Mouse (Mus musculus) kidney, embryonic 16.5 days (tissue): ENCODE measurements around the gene Fam19a2. TPM values are rescaled to one million over a fixed set of nuclear protein-coding genes. Genes with fewer than 3 reads are reported as not detected.
A peak's percentile ranks its signal among the peaks of the same experiment; 100 is the strongest.

ENCODE experiments used
- ATAC-seq: fragments of 200-750 bp; cut with Nextera tagmentation; 2 replicates; pipeline ENCODE4 v1.8.0; 2017; ENCODE audit warnings: moderate TSS enrichment; ENCODE audit not compliant: low FRiP score, low TSS enrichment
- H3K27ac ChIP-seq: fragments of 300-500 bp; sonication (generic); 2 replicates; pipeline ENCODE4 v1.5.1; 2014; ENCODE audit warnings: low read length
- H3K27me3 ChIP-seq: fragments of 300-500 bp; sonication (generic); 2 replicates; pipeline ENCODE4 v1.6.1; 2014; ENCODE audit warnings: low read length, control low read depth, mixed read lengths; ENCODE audit not compliant: insufficient read depth
- H3K36me3 ChIP-seq: fragments of 300-500 bp; sonication (generic); 2 replicates; pipeline ENCODE4 v1.6.1; 2014; ENCODE audit warnings: low read length, control low read depth, mixed read lengths; ENCODE audit not compliant: insufficient read depth
- H3K4me1 ChIP-seq: fragments of 300-500 bp; sonication (generic); 2 replicates; pipeline ENCODE4 v1.6.1; 2014; ENCODE audit warnings: low read length, control low read depth, mixed read lengths; ENCODE audit not compliant: insufficient read depth
- H3K4me2 ChIP-seq: fragments of 300-500 bp; sonication (generic); replicated peaks from 2 replicates; pipeline ENCODE4 v1.6.1; 2014; ENCODE audit warnings: low read depth, low read length
- H3K4me3 ChIP-seq: fragments of 300-500 bp; sonication (generic); 2 replicates; pipeline ENCODE4 v1.5.1; 2014; ENCODE audit warnings: mild to moderate bottlenecking, low read length
- H3K9ac ChIP-seq: fragments of 300-500 bp; sonication (generic); replicated peaks from 2 replicates; pipeline ENCODE4 v1.6.1; 2014; ENCODE audit warnings: low read length
- H3K9me3 ChIP-seq: fragments of 300-500 bp; sonication (generic); 2 replicates; pipeline ENCODE4 v1.6.1; 2016; ENCODE audit warnings: low read length, control low read depth
- WGBS: fragments of 180-500 bp; shearing (Covaris S2); extraction: QIAGEN DNeasy Blood & Tissue Kit; methylation state at CpG from one replicate; pipeline ENCODE4 v1.1.7; 2014; 5-methylcytosine and 5-hydroxymethylcytosine counted together
- polyA plus RNA-seq: library from polyadenylated mRNA; unstranded; fragments of >200 nt; fragmentation: Nextera tagmentation; extraction: Ambion mirVana; gene quantifications from 2 replicates; pipeline ENCODE4 v1.2.1, GENCODE M21; 2015

The Fam19a2 gene
- polyA plus RNA-seq, 1 experiment from 2014 or later: 2.9 TPM

DNA sequence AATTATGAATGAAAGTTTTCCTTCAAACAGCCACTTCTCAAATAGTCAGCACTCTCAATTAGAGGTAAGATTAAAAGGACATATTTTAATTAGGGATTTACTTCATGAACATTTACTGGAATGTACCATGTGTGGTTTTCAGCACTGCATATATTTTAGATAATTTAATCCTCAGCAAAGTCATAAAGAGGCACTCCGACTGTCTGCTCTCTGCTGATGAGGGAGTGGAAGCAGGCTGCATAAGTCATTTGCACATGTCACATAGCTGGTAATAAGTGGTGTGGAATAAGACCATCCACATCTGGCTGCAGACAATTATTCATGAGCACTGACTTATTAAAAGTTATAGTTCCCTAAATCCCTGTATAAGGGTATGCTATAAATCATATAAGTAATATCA, 484.5 kb downstream of the Fam19a2 start:
- ATAC-seq: no peak
- Histone ChIP-seq H3K4me1 (0 out of 2 replicates have a peak, but pooled peaks cover 7% of the 10 kb centered on the region), H3K27me3 (no peaks in the 10 kb centered on the region), H3K9me3 (no peaks in the 10 kb centered on the region), H3K9ac (no peak overlapping the region), H3K36me3 (no peaks in the 10 kb centered on the region), H3K4me2 (no peak overlapping the region), H3K4me3 (no peak overlapping the region), H3K27ac (no peak overlapping the region)
- WGBS: 44% methylated on average over 1 of the region's 1 CpGs

DNA sequence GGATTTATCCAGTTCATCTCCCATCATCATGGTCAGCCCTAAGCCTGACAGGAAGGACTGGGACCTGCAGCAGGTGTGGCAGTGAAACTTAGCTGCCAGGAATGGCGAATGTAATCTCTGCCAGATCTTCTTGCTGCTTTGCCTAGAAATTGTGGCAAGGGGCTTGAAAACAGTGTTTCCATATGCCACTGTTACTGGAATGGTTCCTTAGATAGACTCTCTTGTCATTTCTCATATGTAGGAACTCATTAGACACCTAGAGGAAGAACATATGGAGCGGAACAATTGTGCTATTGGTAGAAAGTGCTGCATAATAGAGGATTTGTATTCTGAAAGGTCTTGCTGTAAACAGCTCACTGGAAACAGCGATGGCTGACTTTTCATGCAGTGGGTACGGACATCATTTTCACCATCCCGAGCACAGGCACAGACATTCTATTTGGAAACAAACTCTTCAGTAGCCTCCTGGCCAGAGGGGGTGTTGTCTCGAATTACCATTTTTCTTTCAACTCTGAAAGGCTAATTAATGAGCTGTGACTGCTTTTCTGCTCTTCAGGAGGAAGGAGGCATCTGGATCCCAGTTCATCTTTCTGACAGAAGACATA, 488.0 kb downstream of the Fam19a2 start:
- no peak overlapping the region for H3K4me3 ChIP-seq
- H3K4me2 ChIP-seq: no peak overlapping the region
- H3K27me3 ChIP-seq: no peaks in the 10 kb centered on the region
- H3K4me1 ChIP-seq: 0 out of 2 replicates have a peak, but pooled peaks cover 7% of the 10 kb centered on the region
- 44% methylated on average over 6 of the region's 6 CpGs for WGBS
- no peak overlapping the region for H3K27ac ChIP-seq
- ATAC-seq: peak; percentile 82; the same call in 1 of the 2 replicates
- H3K36me3 ChIP-seq: no peaks in the 10 kb centered on the region
- H3K9me3 ChIP-seq: no peaks in the 10 kb centered on the region
- no peak overlapping the region for H3K9ac ChIP-seq

DNA sequence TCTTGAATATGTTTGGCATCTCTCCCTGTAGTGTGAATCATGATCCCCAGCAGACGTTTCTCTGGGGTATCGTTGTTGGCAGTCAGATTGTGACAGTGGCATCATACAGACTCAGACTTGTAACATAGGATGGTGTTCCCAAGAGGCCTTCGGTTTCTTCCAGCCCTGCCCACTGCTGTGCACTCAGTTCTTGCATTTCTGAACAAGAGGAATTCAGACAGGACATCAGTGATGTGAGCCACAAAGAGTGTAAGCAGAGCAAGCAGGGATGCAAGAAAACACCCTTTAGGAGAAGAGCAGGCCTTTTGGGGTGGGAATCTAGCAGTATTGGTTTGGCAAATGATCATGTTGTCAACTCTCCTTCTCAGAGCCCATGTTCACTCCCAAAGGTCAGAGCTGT, 489.0 kb downstream of the Fam19a2 start:
- H3K4me2 ChIP-seq: no peak overlapping the region
- H3K4me3 ChIP-seq: no peak overlapping the region
- H3K9me3 ChIP-seq: no peaks in the 10 kb centered on the region
- ATAC-seq: peak; percentile 31; the same call in 1 of the 2 replicates
- H3K36me3 ChIP-seq: no peaks in the 10 kb centered on the region
- H3K27me3 ChIP-seq: no peaks in the 10 kb centered on the region
- 0 out of 2 replicates have a peak, but pooled peaks cover 7% of the 10 kb centered on the region for H3K4me1 ChIP-seq
- H3K27ac ChIP-seq: no peak overlapping the region
- no peak overlapping the region for H3K9ac ChIP-seq
- 47% methylated on average over 3 of the region's 3 CpGs for WGBS

DNA sequence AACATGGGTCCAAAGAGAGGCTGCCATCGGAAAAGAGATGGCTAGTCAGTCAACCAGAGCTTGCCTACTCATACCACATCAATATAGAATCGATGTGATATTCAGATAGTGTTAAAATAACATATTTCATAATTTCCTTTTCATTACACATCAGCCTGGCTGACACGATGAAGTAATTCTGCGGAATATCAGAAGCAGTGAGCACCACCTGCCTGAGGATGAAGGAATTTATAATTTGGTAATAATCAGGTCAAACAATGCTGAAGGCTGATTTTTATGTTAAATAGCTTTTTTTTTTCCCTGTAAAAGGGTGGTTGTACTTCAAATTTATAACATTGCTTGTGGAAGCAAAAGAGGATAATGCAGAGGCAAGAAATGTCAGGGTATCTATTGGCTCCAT, 490.2 kb downstream of the Fam19a2 start:
- no peak overlapping the region for H3K4me2 ChIP-seq
- no peak for ATAC-seq
- no peak overlapping the region for H3K27ac ChIP-seq
- H3K9me3 ChIP-seq: no peaks in the 10 kb centered on the region
- no peaks in the 10 kb centered on the region for H3K27me3 ChIP-seq
- H3K4me3 ChIP-seq: no peak overlapping the region
- 92% methylated on average over 4 of the region's 4 CpGs for WGBS
- H3K4me1 ChIP-seq: 0 out of 2 replicates have a peak, but pooled peaks cover 7% of the 10 kb centered on the region
- H3K9ac ChIP-seq: no peak overlapping the region
- no peaks in the 10 kb centered on the region for H3K36me3 ChIP-seq

DNA sequence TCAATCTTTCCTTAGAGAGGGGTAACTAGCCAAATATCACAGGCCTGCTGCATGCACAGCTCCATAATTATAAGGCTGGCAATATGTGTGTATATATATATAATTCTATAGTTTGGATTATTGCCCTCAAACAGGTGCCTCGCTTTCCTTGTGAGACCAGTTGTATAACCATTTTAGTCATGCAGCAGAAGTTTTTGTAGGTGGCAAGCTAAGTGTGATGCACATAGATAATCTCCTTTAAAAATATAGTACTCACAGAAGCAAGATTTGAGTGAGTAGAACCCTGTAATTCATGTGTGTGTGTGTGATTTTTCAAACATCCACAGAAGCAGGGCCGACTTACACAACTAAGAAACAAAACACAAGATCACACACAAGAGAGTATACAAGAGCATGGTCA, 525.6 kb downstream of the Fam19a2 start:
- Histone ChIP-seq H3K9me3 (no peaks in the 10 kb centered on the region), H3K9ac (no peak overlapping the region), H3K27me3 (no peaks in the 10 kb centered on the region), H3K4me1 (no peaks in the 10 kb centered on the region), H3K4me3 (no peak overlapping the region), H3K27ac (no peak overlapping the region), H3K36me3 (no peaks in the 10 kb centered on the region), H3K4me2 (no peak overlapping the region)
- 95% methylated on average over 2 of the region's 2 CpGs for whole genome bisulfite sequencing
- no peak for ATAC-seq

Other genes with a start within 250 kb of the Fam19a2 start
- gene Mon2, start 187.5 kb upstream of the Fam19a2 start, polyA plus RNA-seq: 19.0 and 22.6 TPM in 2 replicates
- gene Usp15, start 67.0 kb upstream of the Fam19a2 start, polyA plus RNA-seq: 72.4 and 76.0 TPM in 2 replicates